Mouse (Mus musculus) heart, adult 2 months (tissue): ENCODE measurements around the gene Drap1. TPM values are rescaled to one million over a fixed set of nuclear protein-coding genes. Genes with fewer than 3 reads are reported as not detected.

Experiments used
- DNase-seq, 2 experiments: peaks; one replicate each; pipeline ENCODE4 v3.0.0; 2021
- H3K27ac ChIP-seq: fragments of 200-600 bp; 2 replicates; pipeline ENCODE4 v1.8.1; 2022
- H3K27me3 ChIP-seq: fragments of 200-500 bp; 2 replicates; pipeline ENCODE4 v1.6.1; 2012; ENCODE audit warnings: mild to moderate bottlenecking, low read length, inconsistent platforms, mixed read lengths; ENCODE audit not compliant: control insufficient read depth, insufficient read depth
- H3K36me3 ChIP-seq: fragments of 200-500 bp; 2 replicates; pipeline ENCODE4 v1.6.1; 2012; ENCODE audit warnings: low read length, inconsistent platforms; ENCODE audit not compliant: control insufficient read depth, insufficient read depth
- H3K4me1 ChIP-seq: fragments of 200-500 bp; 2 replicates; pipeline ENCODE4 v1.6.1; 2011; ENCODE audit warnings: low read length; ENCODE audit not compliant: control insufficient read depth, insufficient read depth
- H3K4me3 ChIP-seq: fragments of 200-600 bp; 2 replicates; pipeline ENCODE4 v1.8.1; 2022
- H3K79me2 ChIP-seq: fragments of 200-500 bp; replicated peaks from 2 replicates; pipeline ENCODE4 v1.6.1; 2012; ENCODE audit warnings: mild to moderate bottlenecking, inconsistent platforms, low read length, moderate library complexity, mixed read lengths; ENCODE audit not compliant: control insufficient read depth, insufficient read depth
- H3K9ac ChIP-seq: fragments of 200-500 bp; 2 replicates; pipeline ENCODE4 v1.6.1; 2012; ENCODE audit warnings: low read depth, mild to moderate bottlenecking, control low read depth, inconsistent platforms, low read length, mixed read lengths
- CTCF ChIP-seq: fragments of 200-600 bp; IDR thresholded peaks from 2 replicates; pipeline ENCODE4 v1.8.1; 2022; ENCODE audit warnings: antibody characterized with exemption, mild to moderate bottlenecking, moderate library complexity
- EP300 ChIP-seq: fragments of 200-500 bp; IDR thresholded peaks from 2 replicates; pipeline ENCODE4 v1.6.1; 2011; ENCODE audit warnings: low read depth, low read length, control low read depth; ENCODE audit not compliant: insufficient read depth
- POLR2A ChIP-seq: fragments of 200-500 bp; IDR thresholded peaks from 2 replicates; pipeline ENCODE4 v1.6.1; 2011; ENCODE audit warnings: mild to moderate bottlenecking, low read depth, low read length, control low read depth; ENCODE audit not compliant: insufficient read depth
- WGBS: fragments of 180-500 bp; shearing (Covaris S2); methylation state at CpG from one replicate; pipeline ENCODE4 v1.1.7; 2018; 5-methylcytosine and 5-hydroxymethylcytosine counted together
- intact Hi-C: fragments of 180-260 bp; cut with DNase I; formaldehyde crosslinking; loops from one replicate; pipeline ENCODE4 v1.15.1; 2025
- polyA plus RNA-seq: library from polyadenylated mRNA; depleted of rRNA; stranded (reverse); fragments of >200 nt; gene quantifications from 2 replicates; pipeline ENCODE4 v1.2.3, GENCODE M21; 2012
- total RNA-seq, 2 experiments: library from RNA; stranded (reverse); gene quantifications; 2 replicates each; pipeline ENCODE4 v1.2.3; 2021

The Drap1 gene
- total and polyA plus RNA-seq, 3 experiments, result 175 to 344 (median 278) TPM

DNA sequence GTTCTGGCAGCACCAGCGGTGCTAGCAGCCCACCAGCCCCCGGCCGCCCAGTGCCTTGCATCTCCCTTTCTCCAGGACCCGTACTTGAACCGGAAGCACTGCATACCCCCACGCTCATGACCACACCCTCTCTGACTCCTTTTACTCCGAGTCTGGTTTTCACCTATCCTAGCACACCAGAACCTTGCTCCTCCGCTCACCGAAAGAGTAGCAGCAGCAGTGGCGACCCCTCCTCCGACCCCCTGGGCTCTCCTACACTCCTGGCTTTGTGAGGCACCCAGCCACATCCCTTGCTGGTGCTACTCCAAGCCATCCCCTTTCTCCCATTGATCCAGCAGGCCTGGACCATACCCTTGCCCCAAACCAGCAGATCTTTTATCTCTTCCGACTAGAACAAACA lies 30.3 kb upstream of the Drap1 start:
- Histone ChIP-seq H3K4me3 (peak overlapping the region; percentile 64), H3K4me1 (peaks cover 6% of the 10 kb centered on the region), H3K27me3 (no peaks in the 10 kb centered on the region), H3K36me3 (peaks cover 12% of the 10 kb centered on the region), H3K79me2 (peaks cover 6% of the 10 kb centered on the region), H3K9ac (peak overlapping the region; percentile 7; the same call in 1 of the 2 replicates), H3K27ac (peak overlapping the region; percentile 99)
- DNase-seq, result no peak
- intact Hi-C loops, result loop anchor here (2.0 kb wide), 1 partner anchor 22 kb away; no protein-coding TSS in a partner anchor
- TF ChIP-seq CTCF (no peak), POLR2A (no peak), EP300 (no peak)
- WGBS, result 65% methylated on average over 12 of the region's 12 CpGs

GRCm38 (mm10) chr19:5451766-5452165 lies 27.0 kb upstream of the Drap1 start:
- no peak overlapping the region for H3K27ac ChIP-seq
- DNase-seq, result no peak
- H3K4me1 ChIP-seq, result peaks cover 4% of the 10 kb centered on the region
- 53% methylated on average over 6 of the region's 6 CpGs for WGBS
- no peak overlapping the region for H3K4me3 ChIP-seq
- H3K27me3 ChIP-seq, result peaks cover 6% of the 10 kb centered on the region; the same call in 1 of the 2 replicates
- TF ChIP-seq POLR2A (0 out of 2 replicates have a peak, but pooled peaks have one; percentile 35), CTCF (no peak)
- intact Hi-C loops, result no loop called here
- H3K79me2 ChIP-seq, result peaks cover 6% of the 10 kb centered on the region
- H3K36me3 ChIP-seq, result peaks cover 12% of the 10 kb centered on the region
- H3K9ac ChIP-seq, result no peak overlapping the region

DNA sequence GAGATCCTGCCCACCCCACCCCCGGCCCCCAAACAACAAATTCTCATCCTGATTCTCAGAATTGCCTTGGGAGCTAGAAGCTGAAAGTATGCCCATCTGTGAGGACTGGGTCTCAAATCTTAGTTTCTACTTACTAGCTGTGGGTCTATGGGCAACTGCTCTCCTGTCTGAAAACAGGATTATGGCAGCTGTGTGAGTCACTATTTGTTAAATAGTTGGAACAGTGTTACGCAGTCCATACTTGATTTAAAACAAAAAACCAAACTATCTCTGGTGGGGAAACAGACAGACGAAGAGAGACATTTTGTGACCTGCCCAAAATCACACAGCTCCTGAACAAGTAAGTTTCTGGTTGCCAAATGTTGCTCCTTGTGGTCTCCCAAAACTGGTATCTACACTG lies 24.9 kb upstream of the Drap1 start:
- peaks cover 6% of the 10 kb centered on the region; the same call in 1 of the 2 replicates for H3K27me3 ChIP-seq
- H3K79me2 ChIP-seq, result no peaks in the 10 kb centered on the region
- intact Hi-C loops, result no loop called here
- H3K27ac ChIP-seq, result no peak overlapping the region
- peaks cover 5% of the 10 kb centered on the region; the same call in 1 of the 2 replicates for H3K36me3 ChIP-seq
- no peak overlapping the region for H3K4me3 ChIP-seq
- H3K4me1 ChIP-seq, result peaks cover 2% of the 10 kb centered on the region
- no peak for DNase-seq
- WGBS, result 74% methylated on average over 3 of the region's 3 CpGs
- no peak overlapping the region for H3K9ac ChIP-seq
- no peak for TF ChIP-seq CTCF
- no peak for TF ChIP-seq EP300
- no peak for TF ChIP-seq POLR2A

GRCm38 (mm10) chr19:5448354-5449150 lies 23.8 kb upstream of the Drap1 start:
- peaks cover 2% of the 10 kb centered on the region for H3K4me1 ChIP-seq
- no peak for TF ChIP-seq EP300
- TF ChIP-seq CTCF, result no peak
- no peak for TF ChIP-seq POLR2A
- no peaks in the 10 kb centered on the region for H3K36me3 ChIP-seq
- WGBS, result 5% methylated on average over 36 of the region's 36 CpGs
- peak overlapping the region; percentile 54; the same call in 1 of the 2 replicates for H3K4me3 ChIP-seq
- peak; percentile 40 to 50 for DNase-seq
- no peaks in the 10 kb centered on the region for H3K79me2 ChIP-seq
- no peak overlapping the region for H3K27ac ChIP-seq
- H3K27me3 ChIP-seq, result peaks cover 6% of the 10 kb centered on the region; the same call in 1 of the 2 replicates
- H3K9ac ChIP-seq, result no peak overlapping the region
- intact Hi-C loops, result no loop called here

GRCm38 (mm10) chr19:5447515-5448353 lies 23.0 kb upstream of the Drap1 start, which contains the start of gene Fosl1:
Gene Fosl1, plus strand, starts transcription at chr19:5447547.
- Histone ChIP-seq H3K36me3 (no peaks in the 10 kb centered on the region), H3K27me3 (peaks cover 6% of the 10 kb centered on the region; the same call in 1 of the 2 replicates), H3K79me2 (no peaks in the 10 kb centered on the region), H3K4me3 (peak within 1 kb of the TSS; percentile 54), H3K27ac (no peak within 1 kb of the TSS), H3K9ac (peak within 1 kb of the TSS; percentile 37), H3K4me1 (peaks cover 2% of the 10 kb centered on the region)
- WGBS, result 1% methylated on average over 69 of the region's 70 CpGs
- peak; percentile 74 to 80 for DNase-seq
- intact Hi-C loops, result no loop called here
- TF ChIP-seq EP300, result no peak
- no peak for TF ChIP-seq POLR2A
- TF ChIP-seq CTCF, result no peak

- Histone ChIP-seq H3K9ac (no peak overlapping the region), H3K27me3 (peaks cover 6% of the 10 kb centered on the region; the same call in 1 of the 2 replicates), H3K79me2 (no peaks in the 10 kb centered on the region), H3K4me3 (no peak overlapping the region), H3K27ac (no peak overlapping the region), H3K36me3 (no peaks in the 10 kb centered on the region), H3K4me1 (peaks cover 2% of the 10 kb centered on the region)
- 91% methylated on average over 5 of the region's 5 CpGs for WGBS
- intact Hi-C loops, result no loop called here
- no peak for TF ChIP-seq POLR2A
- TF ChIP-seq EP300, result no peak
- TF ChIP-seq CTCF, result no peak
- no peak for DNase-seq
Measured at GRCm38 (mm10) chr19:5445747-5446146, 21.0 kb upstream of the Drap1 start.
